Mouse (Mus musculus) neural tube, embryonic 14.5 days (tissue): ENCODE data around the gene Abcc10. TPM values are rescaled to one million over a fixed set of nuclear protein-coding genes. Genes with fewer than 3 reads are reported as not detected.
A peak's percentile ranks its signal among the peaks of the same experiment; 100 is the strongest.

Source experiments
- ATAC-seq: fragments of 200-750 bp; cut with Nextera tagmentation; 2 replicates; pipeline ENCODE4 v1.8.0; 2017; ENCODE audit warnings: low read depth, mild to moderate bottlenecking, moderate TSS enrichment, moderate library complexity
- H3K27ac ChIP-seq: fragments of 300-500 bp; sonication (generic); 2 replicates; pipeline ENCODE4 v1.5.1; 2014; ENCODE audit warnings: low read depth, mild to moderate bottlenecking, control low read depth, low read length, moderate library complexity, mixed read lengths
- H3K27me3 ChIP-seq: fragments of 300-500 bp; sonication (generic); 2 replicates; pipeline ENCODE4 v1.6.1; 2014; ENCODE audit warnings: low read length; ENCODE audit not compliant: control insufficient read depth, insufficient read depth
- H3K36me3 ChIP-seq: fragments of 300-500 bp; sonication (generic); 2 replicates; pipeline ENCODE4 v1.6.1; 2014; ENCODE audit warnings: low read length, mixed read lengths; ENCODE audit not compliant: control insufficient read depth, insufficient read depth
- H3K4me1 ChIP-seq: fragments of 300-500 bp; sonication (generic); 2 replicates; pipeline ENCODE4 v1.6.1; 2014; ENCODE audit warnings: low read length; ENCODE audit not compliant: control insufficient read depth, insufficient read depth
- H3K4me2 ChIP-seq: fragments of 300-500 bp; sonication (generic); 2 replicates; pipeline ENCODE4 v1.6.1; 2014; ENCODE audit warnings: mild to moderate bottlenecking, low read depth, low read length, control low read depth
- H3K4me3 ChIP-seq: fragments of 300-500 bp; sonication (generic); 2 replicates; pipeline ENCODE4 v1.5.1; 2014; ENCODE audit warnings: low read depth, low read length, control low read depth, mixed read lengths
- H3K9ac ChIP-seq: fragments of 300-500 bp; sonication (generic); replicated peaks from 2 replicates; pipeline ENCODE4 v1.6.1; 2014; ENCODE audit warnings: low read depth, mild to moderate bottlenecking, control low read depth, low read length, mixed read lengths
- H3K9me3 ChIP-seq: fragments of 300-500 bp; sonication (generic); 2 replicates; pipeline ENCODE4 v1.6.1; 2016; ENCODE audit warnings: low read length; ENCODE audit not compliant: control insufficient read depth
- WGBS: fragments of 180-500 bp; shearing (Covaris S2); extraction: QIAGEN DNeasy Blood & Tissue Kit; methylation state at CpG from one replicate; pipeline ENCODE4 v1.1.7; 2014; 5-methylcytosine and 5-hydroxymethylcytosine counted together
- polyA plus RNA-seq: library from polyadenylated mRNA; unstranded; fragments of >200 nt; fragmentation: Nextera tagmentation; extraction: Ambion mirVana; gene quantifications from 2 replicates; pipeline ENCODE4 v1.2.1, GENCODE M21; 2014

Gene Abcc10
- polyA plus RNA-seq, 1 experiment from 2014 or later, result 9.3 TPM

DNA sequence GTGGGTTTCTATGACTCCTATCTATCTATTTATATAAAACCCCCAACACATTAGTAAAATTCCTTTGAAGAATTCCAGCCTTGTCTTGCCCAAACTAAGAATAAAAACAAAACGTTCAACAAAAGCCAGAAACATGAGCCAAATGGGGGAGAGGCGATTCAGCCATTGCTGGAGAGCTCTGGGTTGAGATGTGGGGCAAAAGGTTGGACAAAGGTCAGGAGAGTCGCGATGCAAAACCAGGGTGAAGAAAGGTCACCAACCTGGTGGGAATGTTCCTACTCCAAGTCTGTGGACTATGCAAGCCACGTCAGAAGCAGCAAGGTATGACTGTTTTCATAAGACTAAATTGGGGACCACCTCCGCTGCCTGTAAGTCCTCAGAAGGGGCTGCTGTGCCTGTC, 7.7 kb downstream of the Abcc10 start:
- no peak overlapping the region for H3K4me2 ChIP-seq
- WGBS, result 76% methylated on average over 6 of the region's 6 CpGs
- no peak for ATAC-seq

DNA sequence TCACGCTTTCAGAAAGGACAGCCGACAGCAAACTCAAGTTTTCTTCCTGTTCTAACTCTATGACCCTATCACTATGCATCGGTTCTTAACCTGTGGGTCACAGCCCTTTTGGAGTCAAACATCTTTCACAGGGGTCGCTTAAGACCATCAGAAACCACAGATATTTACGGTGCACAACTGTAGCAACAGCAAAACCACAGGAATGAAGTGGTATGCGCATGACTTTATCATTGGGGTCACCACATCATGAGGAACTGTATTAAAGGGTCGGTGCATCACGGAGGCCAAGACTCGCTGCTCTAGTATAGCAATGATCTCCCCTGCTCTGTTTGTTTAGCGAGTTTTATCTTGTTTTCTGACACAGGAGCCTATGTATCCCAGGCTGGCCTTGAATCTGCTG, 12.3 kb downstream of the Abcc10 start:
- Histone ChIP-seq H3K4me1 (no peaks in the 10 kb centered on the region), H3K4me2 (no peak overlapping the region), H3K27ac (no peak overlapping the region), H3K9me3 (no peaks in the 10 kb centered on the region), H3K9ac (no peak overlapping the region), H3K36me3 (no peaks in the 10 kb centered on the region), H3K27me3 (no peaks in the 10 kb centered on the region), H3K4me3 (no peak overlapping the region)
- no peak for ATAC-seq
- 91% methylated on average over 10 of the region's 10 CpGs for WGBS

More for the DNA sequence above, 7.7 kb downstream of the Abcc10 start:
- no peak overlapping the region for H3K27ac ChIP-seq
- H3K27me3 ChIP-seq, result no peaks in the 10 kb centered on the region
- peaks cover 5% of the 10 kb centered on the region; the same call in 1 of the 2 replicates for H3K36me3 ChIP-seq
- no peaks in the 10 kb centered on the region for H3K9me3 ChIP-seq
- no peaks in the 10 kb centered on the region for H3K4me1 ChIP-seq
- H3K4me3 ChIP-seq, result no peak overlapping the region
- H3K9ac ChIP-seq, result no peak overlapping the region

DNA sequence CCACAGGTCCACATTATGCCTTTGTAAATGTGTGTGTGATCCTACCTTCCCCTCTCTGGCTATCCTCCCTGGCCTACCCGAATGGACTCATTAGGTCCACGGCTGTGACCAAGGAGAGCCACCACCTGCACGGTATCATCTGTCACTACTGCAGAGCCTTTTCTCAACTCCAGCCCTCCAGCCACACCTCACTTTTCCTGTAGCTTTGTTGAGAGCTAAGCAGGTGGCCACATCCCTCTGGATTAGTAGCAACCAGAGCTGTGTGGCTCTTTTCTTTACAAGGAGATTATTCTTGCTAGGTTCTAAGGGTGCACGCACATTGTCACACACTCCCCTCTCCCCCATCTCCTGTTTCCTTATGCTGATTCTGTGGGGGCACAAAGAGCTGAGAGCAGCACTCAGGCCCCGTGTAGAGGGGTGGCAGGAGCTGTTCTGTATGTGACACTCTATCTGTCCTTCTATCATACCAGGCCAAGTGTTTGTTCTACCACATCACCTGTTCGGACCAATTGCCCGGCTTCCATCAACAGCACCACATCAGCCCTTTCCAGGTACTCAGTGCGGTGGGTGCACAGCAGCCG, 14.9 kb downstream of the Abcc10 start:
- H3K27ac ChIP-seq, result no peak overlapping the region
- no peak overlapping the region for H3K4me2 ChIP-seq
- H3K4me3 ChIP-seq, result no peak overlapping the region
- no peak for ATAC-seq
- no peaks in the 10 kb centered on the region for H3K27me3 ChIP-seq
- no peak overlapping the region for H3K9ac ChIP-seq
- 87% methylated on average over 9 of the region's 9 CpGs for WGBS
- no peaks in the 10 kb centered on the region for H3K9me3 ChIP-seq
- H3K36me3 ChIP-seq, result 0 out of 2 replicates have a peak, but pooled peaks cover 3% of the 10 kb centered on the region
- H3K4me1 ChIP-seq, result no peaks in the 10 kb centered on the region

DNA sequence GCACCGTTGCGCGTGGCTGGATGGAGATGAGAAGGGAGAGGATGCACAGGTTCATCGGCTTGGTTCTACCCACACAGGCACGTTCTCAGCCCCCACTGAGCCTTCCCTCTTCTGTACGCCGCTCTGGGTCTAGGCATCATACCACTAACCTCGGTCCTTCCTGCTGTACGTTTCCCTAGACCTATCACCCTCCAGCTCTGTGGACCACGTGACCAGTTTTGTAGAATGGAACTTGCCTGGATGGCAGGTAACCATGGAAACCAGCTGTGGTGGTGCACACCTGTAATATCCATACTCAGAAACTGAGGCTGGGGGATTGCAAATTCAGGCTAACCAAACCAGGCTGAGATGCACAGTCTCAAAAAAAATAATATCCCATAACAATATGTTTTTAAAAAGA, 17.6 kb downstream of the Abcc10 start:
- ATAC-seq, result no peak
- no peak overlapping the region for H3K9ac ChIP-seq
- 83% methylated on average over 10 of the region's 10 CpGs for WGBS

DNA sequence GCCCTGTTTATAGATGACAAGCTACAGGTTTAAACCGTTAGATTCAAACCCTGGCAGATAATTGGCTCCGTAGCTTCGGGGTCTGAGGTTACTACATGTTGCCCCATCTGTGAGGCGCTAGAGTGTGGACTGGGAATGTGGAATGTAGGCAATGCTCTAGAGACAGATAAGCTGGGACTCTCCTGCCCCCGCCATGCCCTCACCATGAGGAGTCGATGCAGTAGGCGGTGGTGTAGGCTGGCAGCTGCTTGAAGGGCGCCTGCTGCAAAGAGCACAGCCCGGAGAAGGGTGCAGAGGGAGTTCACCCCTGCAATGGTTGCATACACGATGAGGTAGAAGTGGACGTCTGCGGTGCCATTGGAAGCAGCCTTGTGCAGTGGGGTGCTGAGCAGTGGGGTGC, 18.3 kb downstream of the Abcc10 start:
- WGBS, result 87% methylated on average over 12 of the region's 12 CpGs
- Histone ChIP-seq H3K36me3 (peaks cover 10% of the 10 kb centered on the region; the same call in 1 of the 2 replicates), H3K27ac (no peak overlapping the region), H3K4me2 (no peak overlapping the region), H3K27me3 (no peaks in the 10 kb centered on the region), H3K4me3 (no peak overlapping the region), H3K9me3 (no peaks in the 10 kb centered on the region), H3K4me1 (no peaks in the 10 kb centered on the region), H3K9ac (no peak overlapping the region)
- ATAC-seq, result no peak

More for the DNA sequence above, 17.6 kb downstream of the Abcc10 start:
- H3K27me3 ChIP-seq, result no peaks in the 10 kb centered on the region
- H3K36me3 ChIP-seq, result 0 out of 2 replicates have a peak, but pooled peaks cover 3% of the 10 kb centered on the region
- no peak overlapping the region for H3K4me2 ChIP-seq
- H3K4me1 ChIP-seq, result no peaks in the 10 kb centered on the region
- no peak overlapping the region for H3K4me3 ChIP-seq
- no peaks in the 10 kb centered on the region for H3K9me3 ChIP-seq
- H3K27ac ChIP-seq, result no peak overlapping the region

DNA sequence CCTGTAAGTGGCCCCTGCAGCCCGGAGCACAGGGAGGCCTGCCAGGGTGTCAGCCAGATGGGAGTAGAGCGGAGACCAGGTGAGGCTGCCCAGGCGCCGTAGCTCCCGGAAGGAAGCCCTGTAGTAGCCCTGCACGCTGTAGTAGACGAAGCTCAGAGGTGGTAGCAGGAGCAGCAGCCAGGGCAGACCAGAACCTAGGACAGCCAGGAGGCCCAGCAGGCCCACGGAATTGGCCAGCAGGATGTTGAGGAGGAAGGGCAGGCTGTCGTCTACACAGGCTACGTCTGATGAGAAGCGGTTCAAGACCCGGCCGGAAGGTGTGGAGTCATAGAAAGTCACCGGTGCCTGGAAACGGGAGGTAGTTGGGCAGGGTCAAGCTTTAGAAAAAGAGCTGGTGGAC, 21.2 kb downstream of the Abcc10 start:
- Histone ChIP-seq H3K36me3 (peaks cover 16% of the 10 kb centered on the region; the same call in 1 of the 2 replicates), H3K4me3 (no peak overlapping the region), H3K4me1 (no peaks in the 10 kb centered on the region), H3K4me2 (no peak overlapping the region), H3K27ac (no peak overlapping the region), H3K9ac (no peak overlapping the region), H3K9me3 (no peaks in the 10 kb centered on the region), H3K27me3 (no peaks in the 10 kb centered on the region)
- no peak for ATAC-seq
- 92% methylated on average over 15 of the region's 15 CpGs for WGBS

DNA sequence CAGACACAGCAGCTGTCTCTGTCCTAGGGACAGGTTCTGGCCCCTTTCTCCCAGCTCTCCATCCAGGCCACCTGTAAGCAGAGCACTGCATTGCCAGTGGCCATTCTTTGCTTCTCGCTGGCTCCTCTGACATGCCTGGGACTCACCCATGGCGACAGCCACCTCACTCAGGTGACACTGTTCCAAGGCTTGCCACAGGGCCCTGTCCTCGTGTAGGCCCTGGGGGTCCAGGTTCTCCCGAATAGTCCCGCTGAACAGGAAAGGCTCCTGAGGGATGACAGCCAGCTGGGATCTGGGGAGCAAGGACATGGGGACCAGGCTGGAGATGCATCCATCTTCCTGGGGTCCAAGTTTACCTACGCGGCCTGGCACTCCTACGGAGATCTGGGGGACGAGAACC, 24.0 kb downstream of the Abcc10 start:
- no peak overlapping the region for H3K4me2 ChIP-seq
- H3K4me1 ChIP-seq, result no peaks in the 10 kb centered on the region
- H3K9me3 ChIP-seq, result no peaks in the 10 kb centered on the region
- WGBS, result 85% methylated on average over 9 of the region's 9 CpGs
- no peaks in the 10 kb centered on the region for H3K27me3 ChIP-seq
- no peak for ATAC-seq
- H3K27ac ChIP-seq, result no peak overlapping the region
- H3K9ac ChIP-seq, result no peak overlapping the region
- peaks cover 16% of the 10 kb centered on the region; the same call in 1 of the 2 replicates for H3K36me3 ChIP-seq
- no peak overlapping the region for H3K4me3 ChIP-seq

- 81% methylated on average over 12 of the region's 12 CpGs for WGBS
These were observed 26.3 kb downstream of the Abcc10 start for GRCm38 (mm10) chr17:46301892-46302291.

DNA sequence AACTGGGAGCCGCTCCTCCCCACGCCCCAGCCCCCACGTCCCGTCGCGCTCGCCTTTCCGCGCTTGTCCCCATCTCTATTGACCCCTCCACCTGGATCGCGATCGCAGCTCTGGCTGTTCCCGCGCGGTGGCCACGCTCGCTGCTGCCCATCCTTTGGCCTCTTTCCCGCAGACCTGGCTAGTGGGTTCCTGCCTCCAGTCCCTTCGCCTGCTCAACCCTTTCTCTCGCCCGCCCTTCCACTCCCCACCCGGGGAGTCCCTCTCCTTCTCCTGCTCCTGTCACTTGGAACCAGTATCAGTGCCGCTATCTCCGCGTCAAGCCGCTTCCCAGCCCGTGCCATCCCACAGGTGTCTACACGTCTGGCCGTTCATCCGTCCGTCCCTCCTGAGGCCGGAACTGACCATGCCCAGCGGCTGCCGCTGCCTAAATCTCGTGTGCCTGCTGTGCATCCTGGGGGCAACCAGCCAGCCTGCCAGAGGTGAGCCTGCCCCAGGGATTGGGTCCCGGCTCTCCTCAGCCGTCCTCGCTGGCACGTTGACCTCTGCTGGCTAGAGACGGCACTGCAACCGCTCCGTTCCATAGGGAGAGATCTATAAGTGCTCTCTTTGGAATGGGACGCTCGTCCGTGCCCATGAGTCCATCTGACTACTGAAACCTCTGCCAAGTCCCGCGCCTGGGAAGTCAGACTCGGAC, 29.8 kb downstream of the Abcc10 start:
- Histone ChIP-seq H3K4me3 (peak overlapping the region; percentile 61), H3K27ac (peak overlapping the region; percentile 71), H3K27me3 (peaks cover 13% of the 10 kb centered on the region), H3K9ac (peak overlapping the region; percentile 64), H3K36me3 (peaks cover 2% of the 10 kb centered on the region; the same call in 1 of the 2 replicates), H3K9me3 (no peaks in the 10 kb centered on the region), H3K4me2 (peak overlapping the region; percentile 86), H3K4me1 (peaks cover 10% of the 10 kb centered on the region; the same call in 1 of the 2 replicates)
- peak; percentile 87 for ATAC-seq
- WGBS, result 0% methylated on average over 45 of the region's 48 CpGs

More at GRCm38 (mm10) chr17:46301892-46302291, 26.3 kb downstream of the Abcc10 start:
- ATAC-seq, result no peak
- Histone ChIP-seq H3K9me3 (no peaks in the 10 kb centered on the region), H3K36me3 (peaks cover 13% of the 10 kb centered on the region; the same call in 1 of the 2 replicates), H3K4me3 (no peak overlapping the region), H3K27me3 (peaks cover 2% of the 10 kb centered on the region; the same call in 1 of the 2 replicates), H3K9ac (no peak overlapping the region), H3K4me1 (peaks cover 10% of the 10 kb centered on the region; the same call in 1 of the 2 replicates), H3K27ac (no peak overlapping the region), H3K4me2 (no peak overlapping the region)
